26 mouse cellular contexts compared by ENCODE assay signal in the genomic region with DNA sequence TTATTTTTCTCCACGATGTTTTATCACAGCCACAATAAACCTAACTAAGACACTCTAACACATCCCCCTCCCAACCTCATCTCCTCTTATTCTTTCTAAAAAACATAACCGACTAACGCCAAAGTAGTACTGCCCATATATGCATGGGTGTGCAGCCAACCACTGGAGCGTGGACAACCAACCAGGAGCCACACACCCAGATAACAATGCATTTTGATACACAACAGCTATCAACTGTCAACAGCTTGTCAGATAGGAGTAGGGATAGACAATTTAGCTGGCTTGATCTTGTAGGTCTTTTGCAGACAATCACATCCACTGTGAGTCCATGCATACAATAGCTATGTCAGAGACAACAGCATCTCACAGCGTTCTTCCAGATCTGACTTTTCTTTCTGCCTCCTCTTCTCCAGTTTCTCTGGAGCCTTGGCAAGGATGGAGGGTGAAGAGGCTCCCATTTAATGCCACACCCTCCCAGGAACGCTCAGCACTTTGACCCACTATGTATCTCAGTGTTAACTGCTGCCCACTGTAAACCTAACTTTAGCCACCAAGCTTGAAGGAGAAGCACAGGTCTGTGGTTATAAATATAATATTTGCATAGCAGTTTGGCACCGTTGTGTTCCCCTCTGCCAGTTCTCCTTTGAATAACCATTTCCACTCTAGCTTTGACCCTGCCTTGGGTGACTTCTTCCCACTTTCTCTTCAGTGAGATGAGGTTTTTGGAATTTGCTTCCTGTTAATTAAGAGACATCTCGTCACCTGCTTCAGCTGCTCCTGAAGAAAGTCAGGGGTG. TPM values are rescaled to one million over a fixed set of nuclear protein-coding genes. Genes with fewer than 3 reads are reported as not detected.
DNase-seq lines count a peak whose midpoint lies in the region; ATAC-seq lines count a peak whose summit lies in the region.
"Had no signal": no experiment of that assay in that cellular context is flagged by ENCODE, and none has a peak within 500 bp of the region (broad histone marks: within the 10 kb centered on the region; RNA-seq: fewer than 3 reads in every experiment).

No protein-coding gene starts in this region.

- WGBS in heart, embryonic 15.5 days, result 56% methylated on average over 8 of the region's 8 CpGs
- WGBS in heart, embryonic 11.5 days (ENCODE audit: insufficient replicate concordance), result 63% methylated on average over 8 of the region's 8 CpGs
- WGBS in limb, embryonic 11.5 days, result 83% methylated on average over 8 of the region's 8 CpGs
- WGBS in limb, embryonic 10.5 days, result 85% methylated on average over 8 of the region's 8 CpGs
- WGBS in liver, embryonic 13.5 days (ENCODE audit: insufficient replicate concordance), result 47% methylated on average over 8 of the region's 8 CpGs

- no peak overlapping the region for H3K4me3 ChIP-seq in heart, embryonic 15.5 days
- H3K4me3 ChIP-seq in heart, embryonic 11.5 days (ENCODE audit: low read depth, low read length), result no peak overlapping the region
- H3K4me3 ChIP-seq in limb, embryonic 11.5 days (ENCODE audit: low read depth, low read length), result no peak overlapping the region
- H3K4me3 ChIP-seq in limb, embryonic 10.5 days, result no peak overlapping the region
- no peak overlapping the region for H3K4me3 ChIP-seq in liver, embryonic 13.5 days (replicated peaks)
- H3K4me3 ChIP-seq: embryonic facial prominence, embryonic 13.5 days; forebrain, embryonic 10.5 days; forebrain, embryonic 15.5 days; hindbrain, embryonic 13.5 days; limb, embryonic 13.5 days; midbrain, embryonic 10.5 days; midbrain, embryonic 15.5 days; neural tube, embryonic 15.5 days had no signal

- H3K27me3 ChIP-seq in heart, embryonic 15.5 days, result no peaks in the 10 kb centered on the region
- H3K27me3 ChIP-seq in heart, embryonic 11.5 days (ENCODE audit: control insufficient read depth, insufficient read depth, low read length), result no peaks in the 10 kb centered on the region
- no peaks in the 10 kb centered on the region for H3K27me3 ChIP-seq in limb, embryonic 11.5 days (ENCODE audit: control insufficient read depth, insufficient read depth, low read length)
- H3K27me3 ChIP-seq in limb, embryonic 10.5 days (ENCODE audit: low read depth, poor library complexity, severe bottlenecking), result no peaks in the 10 kb centered on the region
- no peaks in the 10 kb centered on the region for H3K27me3 ChIP-seq in liver, embryonic 13.5 days
- H3K27me3 ChIP-seq: embryonic facial prominence, embryonic 13.5 days; forebrain, embryonic 15.5 days; hindbrain, embryonic 13.5 days; limb, embryonic 13.5 days; midbrain, embryonic 15.5 days; neural tube, embryonic 15.5 days had no signal

- peaks cover 14% of the 10 kb centered on the region for H3K4me1 ChIP-seq in heart, embryonic 15.5 days (replicated peaks)
- H3K4me1 ChIP-seq in heart, embryonic 11.5 days (ENCODE audit: control insufficient read depth, insufficient read depth, low read length), result no peaks in the 10 kb centered on the region
- H3K4me1 ChIP-seq in limb, embryonic 11.5 days (ENCODE audit: control insufficient read depth, insufficient read depth, low read length), result no peaks in the 10 kb centered on the region
- H3K4me1 ChIP-seq in limb, embryonic 10.5 days, result no peaks in the 10 kb centered on the region
- peaks cover 13% of the 10 kb centered on the region for H3K4me1 ChIP-seq in liver, embryonic 13.5 days (replicated peaks)
- H3K4me1 ChIP-seq: embryonic facial prominence, embryonic 13.5 days; forebrain, embryonic 10.5 days; forebrain, embryonic 15.5 days; hindbrain, embryonic 13.5 days; limb, embryonic 13.5 days; midbrain, embryonic 10.5 days; midbrain, embryonic 15.5 days; neural tube, embryonic 15.5 days had no signal

- peak; percentile 8 for DNase-seq in limb, embryonic 11.5 days (ENCODE audit: low spot score)
- no peak for DNase-seq in limb, embryonic 10.5 days (ENCODE audit: low spot score)
- DNase-seq in liver, embryonic 13.5 days, result no peak
- no peak for DNase-seq in urinary bladder, postnatal 36 days (ENCODE audit: low spot score in 2 of 2)
- DNase-seq: adrenal gland, adult 2 months; adrenal gland, postnatal 36 days; cerebellum, adult 18-20 months; kidney, adult 11 months; lung, adult 2 months; lung, postnatal 10 days; retina, postnatal 1 day; right cerebral cortex, postnatal 14 days; thymus, postnatal 4 days had no signal

- peak overlapping the region; percentile 32; the same call in 1 of the 2 replicates for H3K27ac ChIP-seq in heart, embryonic 15.5 days
- no peak overlapping the region for H3K27ac ChIP-seq in heart, embryonic 11.5 days (ENCODE audit: low read depth, low read length)
- H3K27ac ChIP-seq in limb, embryonic 11.5 days (replicated peaks; ENCODE audit: low read depth, low read length), result no peak overlapping the region
- H3K27ac ChIP-seq in limb, embryonic 10.5 days, result no peak overlapping the region
- no peak overlapping the region for H3K27ac ChIP-seq in liver, embryonic 13.5 days
- H3K27ac ChIP-seq: embryonic facial prominence, embryonic 13.5 days; forebrain, embryonic 10.5 days; forebrain, embryonic 15.5 days; hindbrain, embryonic 13.5 days; limb, embryonic 13.5 days; macrophage; midbrain, embryonic 10.5 days; midbrain, embryonic 15.5 days; neural tube, embryonic 15.5 days had no signal

- H3K9ac ChIP-seq in heart, embryonic 15.5 days, result no peak overlapping the region
- H3K9ac ChIP-seq in heart, embryonic 11.5 days (ENCODE audit: low read depth, low read length), result no peak overlapping the region
- H3K9ac ChIP-seq in limb, embryonic 11.5 days (ENCODE audit: low read length), result no peak overlapping the region
- H3K9ac ChIP-seq in liver, embryonic 13.5 days, result no peak overlapping the region
- H3K9ac ChIP-seq: embryonic facial prominence, embryonic 13.5 days; forebrain, embryonic 15.5 days; hindbrain, embryonic 13.5 days; limb, embryonic 13.5 days; midbrain, embryonic 15.5 days; neural tube, embryonic 15.5 days had no signal

- H3K9me3 ChIP-seq in heart, embryonic 15.5 days (replicated peaks), result no peaks in the 10 kb centered on the region
- H3K9me3 ChIP-seq in heart, embryonic 11.5 days (replicated peaks; ENCODE audit: control insufficient read depth, low read length), result no peaks in the 10 kb centered on the region
- no peaks in the 10 kb centered on the region for H3K9me3 ChIP-seq in limb, embryonic 11.5 days (ENCODE audit: control insufficient read depth, low read length)
- H3K9me3 ChIP-seq in limb, embryonic 10.5 days (replicated peaks), result no peaks in the 10 kb centered on the region
- H3K9me3 ChIP-seq in liver, embryonic 13.5 days (replicated peaks), result no peaks in the 10 kb centered on the region
- H3K9me3 ChIP-seq: embryonic facial prominence, embryonic 13.5 days; forebrain, embryonic 10.5 days; forebrain, embryonic 15.5 days; hindbrain, embryonic 13.5 days; limb, embryonic 13.5 days; midbrain, embryonic 10.5 days; midbrain, embryonic 15.5 days; neural tube, embryonic 15.5 days had no signal

- ATAC-seq in heart, embryonic 15.5 days (replicated peaks; ENCODE audit: insufficient number of reproducible peaks, insufficient read depth, low FRiP score, low read depth), result no peak
- no peak for ATAC-seq in heart, embryonic 11.5 days (replicated peaks; ENCODE audit: insufficient number of reproducible peaks, low FRiP score, low TSS enrichment)
- ATAC-seq in limb, embryonic 11.5 days (ENCODE audit: insufficient number of reproducible peaks, low FRiP score, low TSS enrichment, low read depth), result no peak
- ATAC-seq in liver, embryonic 13.5 days (ENCODE audit: low read depth), result peak; percentile 85
- ATAC-seq in megakaryocyte-erythroid progenitor cell, adult 5-6 weeks (replicated peaks; ENCODE audit: low FRiP score, low TSS enrichment, poor library complexity, severe bottlenecking), result peak; percentile 79
- ATAC-seq: CD4-positive, CD25-positive, alpha-beta regulatory T cell, adult 4 months; forebrain, embryonic 15.5 days; midbrain, embryonic 15.5 days had no signal

- no peaks in the 10 kb centered on the region for H3K36me3 ChIP-seq in heart, embryonic 15.5 days
- H3K36me3 ChIP-seq in heart, embryonic 11.5 days (ENCODE audit: control insufficient read depth, insufficient read depth, low read length), result no peaks in the 10 kb centered on the region
- no peaks in the 10 kb centered on the region for H3K36me3 ChIP-seq in limb, embryonic 11.5 days (ENCODE audit: control insufficient read depth, insufficient read depth, low read length)
- no peaks in the 10 kb centered on the region for H3K36me3 ChIP-seq in limb, embryonic 10.5 days
- no peaks in the 10 kb centered on the region for H3K36me3 ChIP-seq in liver, embryonic 13.5 days
- H3K36me3 ChIP-seq: embryonic facial prominence, embryonic 13.5 days; forebrain, embryonic 10.5 days; forebrain, embryonic 15.5 days; hindbrain, embryonic 13.5 days; limb, embryonic 13.5 days; midbrain, embryonic 10.5 days; midbrain, embryonic 15.5 days; neural tube, embryonic 15.5 days had no signal

- no peak overlapping the region for H3K4me2 ChIP-seq in heart, embryonic 15.5 days
- H3K4me2 ChIP-seq in heart, embryonic 11.5 days, result no peak overlapping the region
- no peak overlapping the region for H3K4me2 ChIP-seq in limb, embryonic 11.5 days (ENCODE audit: low read depth, severe bottlenecking)
- no peak overlapping the region for H3K4me2 ChIP-seq in liver, embryonic 13.5 days
- H3K4me2 ChIP-seq: embryonic facial prominence, embryonic 13.5 days; forebrain, embryonic 15.5 days; hindbrain, embryonic 13.5 days; limb, embryonic 13.5 days; midbrain, embryonic 15.5 days; neural tube, embryonic 15.5 days had no signal

RNA-seq across cellular contexts. Expression of gene Arhgap29, which starts 12.0 kb away (rescaled TPM):
- 45.3 and 48.1 TPM in 2 replicates for polyA plus RNA-seq in heart, embryonic 15.5 days (2015; fragmentation: Nextera tagmentation; extraction: Ambion mirVana)
- polyA plus RNA-seq in heart, embryonic 11.5 days (2014; fragmentation: Nextera tagmentation; extraction: Ambion mirVana), result 69.1 and 79.9 TPM in 2 replicates
- polyA plus RNA-seq in limb, embryonic 11.5 days (2014; fragmentation: Nextera tagmentation; extraction: Ambion mirVana), result 42.0 and 43.7 TPM in 2 replicates
- 32.0 and 39.7 TPM in 2 replicates for polyA plus RNA-seq in limb, embryonic 10.5 days (2016; fragmentation: Nextera tagmentation; extraction: Ambion mirVana)
- 5.2 and 6.6 TPM in 2 replicates for polyA plus RNA-seq in liver, embryonic 13.5 days (2015; fragmentation: Nextera tagmentation; extraction: Ambion mirVana)
- 7.1 TPM in 1 of 2 replicates, not detected in the other for total RNA-seq in megakaryocyte-erythroid progenitor cell, adult 5-6 weeks (2014; fragmentation: Nextera tagmentation)
- 1.1 and 1.8 TPM in 2 replicates for total RNA-seq in megakaryocyte-erythroid progenitor cell, adult 5-6 weeks (2017)

Comparison
In these comparisons a context has a peak if more than half of its experiments do, and no peak if none do; other contexts are left out.
1. ATAC-seq: peak in liver, embryonic 13.5 days (single experiment) and megakaryocyte-erythroid progenitor cell, adult 5-6 weeks (single experiment); none in heart, embryonic 15.5 days (single experiment), heart, embryonic 11.5 days (single experiment) and limb, embryonic 11.5 days (single experiment).